Mouse (Mus musculus) forebrain, embryonic 16.5 days (tissue): ENCODE data around the gene Syce3. TPM values are rescaled to one million over a fixed set of nuclear protein-coding genes. Genes with fewer than 3 reads are reported as not detected.

Source experiments
- ATAC-seq: fragments of 200-750 bp; cut with Nextera tagmentation; 2 replicates; pipeline ENCODE4 v1.8.0; 2017; ENCODE audit warnings: mild to moderate bottlenecking, moderate library complexity
- H3K27ac ChIP-seq: fragments of 300-500 bp; sonication (generic); 2 replicates; pipeline ENCODE4 v1.5.1; 2014; ENCODE audit warnings: low read length, control low read depth
- H3K27me3 ChIP-seq: fragments of 300-500 bp; sonication (generic); replicated peaks from 2 replicates; pipeline ENCODE4 v1.6.1; 2014; ENCODE audit warnings: low read length; ENCODE audit not compliant: control insufficient read depth, insufficient read depth
- H3K36me3 ChIP-seq: fragments of 300-500 bp; sonication (generic); 2 replicates; pipeline ENCODE4 v1.6.1; 2014; ENCODE audit not compliant: control insufficient read depth, insufficient read depth
- H3K4me1 ChIP-seq: fragments of 300-500 bp; sonication (generic); replicated peaks from 2 replicates; pipeline ENCODE4 v1.6.1; 2014; ENCODE audit warnings: low read length; ENCODE audit not compliant: control insufficient read depth, insufficient read depth
- H3K4me2 ChIP-seq: fragments of 300-500 bp; sonication (generic); 2 replicates; pipeline ENCODE4 v1.6.1; 2014; ENCODE audit warnings: mild to moderate bottlenecking, low read length, control low read depth
- H3K4me3 ChIP-seq: fragments of 300-500 bp; sonication (generic); replicated peaks from 2 replicates; pipeline ENCODE4 v1.5.1; 2014; ENCODE audit warnings: mild to moderate bottlenecking, low read length, control low read depth
- H3K9ac ChIP-seq: fragments of 300-500 bp; sonication (generic); replicated peaks from 2 replicates; pipeline ENCODE4 v1.6.1; 2014; ENCODE audit warnings: low read depth, low read length, control low read depth
- H3K9me3 ChIP-seq: fragments of 300-500 bp; sonication (generic); 2 replicates; pipeline ENCODE4 v1.6.1; 2016; ENCODE audit warnings: low read length; ENCODE audit not compliant: control insufficient read depth
- WGBS: fragments of 180-500 bp; shearing (Covaris S2); extraction: QIAGEN DNeasy Blood & Tissue Kit; methylation state at CpG from one replicate; pipeline ENCODE4 v1.1.7; 2014; 5-methylcytosine and 5-hydroxymethylcytosine counted together
- polyA plus RNA-seq: library from polyadenylated mRNA; unstranded; fragments of >200 nt; fragmentation: Nextera tagmentation; extraction: Ambion mirVana; gene quantifications from 2 replicates; pipeline ENCODE4 v1.2.1, GENCODE M21; 2015

Syce3 gene
- polyA plus RNA-seq, 1 experiment from 2014 or later: not detected

DNA sequence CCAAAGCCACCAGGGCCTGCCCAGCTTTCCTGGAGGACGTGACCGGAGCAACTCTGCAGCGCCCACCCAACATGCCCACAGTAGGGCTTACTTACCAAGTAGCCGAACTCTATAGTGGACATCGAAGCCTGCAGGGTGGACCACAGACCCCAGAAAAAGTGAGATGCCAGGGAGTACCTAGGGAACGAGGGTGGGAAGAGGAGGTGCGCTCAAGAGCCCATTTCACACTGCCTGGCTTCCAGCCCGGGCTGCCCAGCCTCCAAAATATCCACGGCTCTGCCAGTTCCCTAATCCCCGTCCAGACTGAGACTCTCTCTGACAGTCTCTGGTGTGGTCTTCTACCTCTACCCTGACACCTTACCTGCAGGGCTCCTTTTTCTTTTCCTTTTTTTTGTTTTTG is 16.4 kb upstream of the Syce3 start:
- Histone ChIP-seq H3K36me3 (peaks cover 11% of the 10 kb centered on the region), H3K4me1 (peaks cover 22% of the 10 kb centered on the region), H3K4me3 (no peak overlapping the region), H3K27me3 (no peaks in the 10 kb centered on the region), H3K4me2 (no peak overlapping the region), H3K9ac (no peak overlapping the region), H3K27ac (no peak overlapping the region), H3K9me3 (no peaks in the 10 kb centered on the region)
- no peak for ATAC-seq
- 83% methylated on average over 10 of the region's 10 CpGs for WGBS

DNA sequence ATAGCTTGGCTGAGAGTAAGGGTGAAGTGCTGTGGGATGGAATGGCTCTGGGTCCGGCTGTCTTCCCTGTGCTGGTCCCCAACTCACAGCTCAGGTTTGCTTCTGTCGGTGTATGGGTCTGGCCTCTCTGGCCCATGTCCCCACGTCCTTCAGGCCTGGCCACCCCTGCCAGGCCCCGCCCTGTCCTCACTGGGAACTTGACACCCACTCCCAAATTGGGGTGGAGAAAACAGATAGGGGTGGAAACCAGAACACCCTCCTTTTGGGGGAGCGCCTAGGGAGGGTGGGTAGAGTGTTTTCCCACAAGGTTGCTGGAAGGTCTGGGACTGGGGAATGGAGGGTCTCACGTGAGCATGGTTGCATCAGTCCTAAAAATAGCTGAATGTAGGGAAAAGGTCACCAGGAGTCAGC is 15.4 kb upstream of the Syce3 start, which contains the start of gene Cpt1b:
Cpt1b (minus strand) TSS at position 153 of the 411 bp plus-strand sequence.
- Histone ChIP-seq H3K4me2 (no peak within 1 kb of the TSS), H3K27ac (no peak within 1 kb of the TSS), H3K4me1 (peaks cover 14% of the 10 kb centered on the region), H3K36me3 (peaks cover 11% of the 10 kb centered on the region), H3K9ac (no peak within 1 kb of the TSS), H3K4me3 (no peak within 1 kb of the TSS), H3K27me3 (no peaks in the 10 kb centered on the region), H3K9me3 (no peaks in the 10 kb centered on the region)
- 35% methylated on average over 6 of the region's 6 CpGs for WGBS
- ATAC-seq: no peak

- no peak for ATAC-seq
- Histone ChIP-seq H3K4me1 (peaks cover 10% of the 10 kb centered on the region), H3K9me3 (no peaks in the 10 kb centered on the region), H3K27ac (no peak overlapping the region), H3K36me3 (peaks cover 13% of the 10 kb centered on the region), H3K4me3 (no peak overlapping the region), H3K9ac (no peak overlapping the region), H3K27me3 (no peaks in the 10 kb centered on the region), H3K4me2 (no peak overlapping the region)
- WGBS: 86% methylated on average over 8 of the region's 8 CpGs
Measured at GRCm38 (mm10) chr15:89424621-89425020, 14.3 kb upstream of the Syce3 start.

DNA sequence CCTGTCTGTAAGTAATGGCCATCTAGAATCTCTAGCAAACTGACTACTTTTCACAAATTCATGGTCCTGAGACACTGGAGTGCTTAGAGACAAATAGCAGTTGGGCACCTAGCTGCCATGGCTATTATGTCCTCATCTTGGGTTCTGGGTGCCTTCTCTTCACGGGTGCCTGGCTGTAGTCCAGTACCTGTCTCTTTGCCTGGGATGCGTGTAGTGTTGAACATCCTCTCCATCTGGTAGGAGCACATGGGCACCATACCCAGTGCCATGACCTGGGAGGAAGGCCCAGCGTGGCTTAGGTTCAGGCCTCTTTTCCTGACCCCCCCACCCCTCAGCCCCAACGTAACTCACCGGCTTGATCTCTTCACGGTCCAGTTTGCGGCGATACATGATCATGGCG is 11.6 kb upstream of the Syce3 start:
- 94% methylated on average over 9 of the region's 9 CpGs for WGBS
- Histone ChIP-seq H3K4me1 (no peaks in the 10 kb centered on the region), H3K27me3 (no peaks in the 10 kb centered on the region), H3K4me2 (no peak overlapping the region), H3K9me3 (no peaks in the 10 kb centered on the region), H3K36me3 (peaks cover 11% of the 10 kb centered on the region), H3K27ac (no peak overlapping the region), H3K9ac (no peak overlapping the region), H3K4me3 (no peak overlapping the region)
- ATAC-seq: no peak

GRCm38 (mm10) chr15:89415282-89415681 is 5.0 kb upstream of the Syce3 start:
- Histone ChIP-seq H3K27ac (no peak overlapping the region), H3K9ac (no peak overlapping the region), H3K4me3 (no peak overlapping the region), H3K36me3 (peaks cover 4% of the 10 kb centered on the region), H3K9me3 (no peaks in the 10 kb centered on the region), H3K4me2 (no peak overlapping the region), H3K4me1 (no peaks in the 10 kb centered on the region), H3K27me3 (no peaks in the 10 kb centered on the region)
- 90% methylated on average over 8 of the region's 8 CpGs for WGBS
- ATAC-seq: no peak

DNA sequence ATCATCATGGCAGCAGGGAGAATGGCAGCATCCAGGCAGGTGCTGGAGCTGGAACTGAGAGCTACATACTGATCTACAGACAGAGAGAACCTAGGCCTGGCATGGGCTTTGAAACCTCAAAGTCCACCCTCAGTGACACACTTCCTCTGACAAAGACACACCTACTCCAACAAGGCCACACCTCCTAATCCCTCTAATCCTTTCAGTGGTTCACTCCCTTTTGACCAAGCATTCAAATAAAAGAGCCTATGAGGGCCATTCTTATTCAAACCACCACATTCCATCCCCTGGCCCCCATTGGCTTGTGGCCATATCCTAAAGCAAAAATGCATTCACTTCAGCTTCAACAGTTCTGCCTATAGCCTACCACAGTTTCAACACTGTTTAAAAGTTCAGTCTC is 3.6 kb downstream of the Syce3 start:
- Histone ChIP-seq H3K4me1 (no peaks in the 10 kb centered on the region), H3K36me3 (no peaks in the 10 kb centered on the region), H3K27ac (no peak overlapping the region), H3K27me3 (no peaks in the 10 kb centered on the region), H3K4me3 (no peak overlapping the region), H3K4me2 (no peak overlapping the region), H3K9me3 (0 out of 2 replicates have a peak, but pooled peaks cover 4% of the 10 kb centered on the region), H3K9ac (no peak overlapping the region)
- ATAC-seq: no peak

DNA sequence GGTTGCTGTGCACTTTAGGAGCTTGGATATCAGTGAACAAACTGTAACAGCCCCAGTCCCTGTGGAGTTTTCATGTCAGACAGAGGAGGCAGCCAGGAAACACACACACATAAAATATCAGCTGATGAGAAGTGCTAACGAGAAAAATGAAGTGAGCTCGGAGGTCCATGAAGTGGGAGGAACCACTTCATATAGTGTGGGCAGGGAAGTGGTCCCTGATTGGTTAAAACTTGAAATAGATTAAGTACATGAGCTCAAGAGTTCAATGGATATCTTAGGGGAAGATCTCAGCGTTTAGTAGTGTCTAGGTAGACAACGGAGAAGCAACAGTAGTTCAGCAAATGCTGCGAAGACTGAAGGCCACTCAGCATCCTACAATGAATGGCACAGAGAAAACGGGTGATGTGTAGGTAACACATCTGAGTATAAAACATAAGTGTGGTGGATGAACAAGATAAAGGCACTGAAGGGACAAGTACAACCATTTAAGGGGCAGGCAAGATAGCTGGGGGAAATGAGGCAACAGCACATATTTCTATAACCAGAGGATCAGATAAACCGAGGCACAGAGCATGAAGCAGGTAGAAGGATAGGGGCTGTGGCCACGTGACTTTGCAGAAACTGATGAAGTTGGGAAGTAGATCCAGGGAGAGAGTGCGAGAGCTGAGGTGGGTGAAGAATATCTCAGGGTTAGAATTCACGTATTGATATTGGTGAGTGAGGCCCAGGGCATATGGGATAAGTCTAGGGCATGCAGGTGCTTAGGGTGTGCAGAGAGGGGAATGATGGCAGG is 5.3 kb downstream of the Syce3 start:
- Histone ChIP-seq H3K36me3 (no peaks in the 10 kb centered on the region), H3K9me3 (0 out of 2 replicates have a peak, but pooled peaks cover 4% of the 10 kb centered on the region), H3K4me1 (no peaks in the 10 kb centered on the region), H3K4me2 (no peak overlapping the region), H3K9ac (no peak overlapping the region), H3K27ac (no peak overlapping the region), H3K27me3 (no peaks in the 10 kb centered on the region), H3K4me3 (no peak overlapping the region)
- 81% methylated on average over 10 of the region's 10 CpGs for WGBS
- ATAC-seq: no peak

GRCm38 (mm10) chr15:89402471-89402870 is 7.8 kb downstream of the Syce3 start:
- 93% methylated on average over 1 of the region's 1 CpGs for WGBS
- H3K9ac ChIP-seq: no peak overlapping the region
- no peaks in the 10 kb centered on the region for H3K36me3 ChIP-seq
- no peaks in the 10 kb centered on the region for H3K9me3 ChIP-seq
- H3K27ac ChIP-seq: no peak overlapping the region
- H3K4me3 ChIP-seq: no peak overlapping the region
- ATAC-seq: no peak
- H3K27me3 ChIP-seq: no peaks in the 10 kb centered on the region
- no peaks in the 10 kb centered on the region for H3K4me1 ChIP-seq
- H3K4me2 ChIP-seq: no peak overlapping the region

GRCm38 (mm10) chr15:89399716-89400115 is 10.6 kb downstream of the Syce3 start:
- Histone ChIP-seq H3K27ac (no peak overlapping the region), H3K9ac (no peak overlapping the region), H3K4me1 (no peaks in the 10 kb centered on the region), H3K36me3 (no peaks in the 10 kb centered on the region), H3K4me3 (no peak overlapping the region), H3K9me3 (no peaks in the 10 kb centered on the region), H3K4me2 (no peak overlapping the region), H3K27me3 (no peaks in the 10 kb centered on the region)
- 53% methylated on average over 1 of the region's 1 CpGs for WGBS
- ATAC-seq: no peak
